Mouse (Mus musculus): ENCODE data around the gene Cyth2. TPM values are rescaled to one million over a fixed set of nuclear protein-coding genes. Genes with fewer than 3 reads are reported as not detected.

Cyth2 gene
- polyA plus RNA-seq, 1 experiment from 2014 or later = 243 TPM

DNA sequence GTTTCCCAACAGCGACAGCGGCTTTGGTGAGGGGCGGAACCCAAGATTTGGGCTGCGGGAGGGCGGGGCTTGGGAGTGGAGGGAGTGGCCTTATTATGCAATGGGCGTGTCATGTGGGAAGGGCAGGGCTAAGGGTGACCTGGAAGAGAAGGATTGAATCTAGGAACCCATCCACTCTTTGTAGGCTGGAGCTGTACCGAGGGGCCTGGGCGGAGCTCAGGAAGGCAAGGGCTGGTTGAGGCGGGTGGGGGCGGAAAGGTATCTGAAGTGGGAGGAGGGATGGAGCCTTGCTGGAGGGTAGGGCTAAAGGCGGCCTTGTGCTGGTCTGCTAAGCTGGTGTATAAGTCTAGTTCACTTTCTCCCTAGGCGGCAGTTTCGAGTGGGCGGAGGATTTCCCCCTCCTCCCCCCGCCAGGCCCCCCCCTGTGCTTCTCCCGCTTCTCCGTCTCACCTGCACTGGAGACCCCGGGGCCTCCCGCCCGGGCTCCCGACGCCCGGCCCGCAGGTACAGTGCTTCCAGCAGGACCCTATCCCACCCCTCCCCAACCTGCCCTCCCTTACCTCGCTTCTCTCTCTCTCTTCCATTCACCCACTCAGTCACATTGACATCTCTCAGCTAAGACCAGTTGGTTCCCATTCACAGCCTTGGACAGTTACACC lies 13.7 kb downstream of the Cyth2 start:
- no peaks in the 10 kb centered on the region for H3K27me3 ChIP-seq (replicated peaks; ENCODE audit: control insufficient read depth, insufficient read depth, low read length)
- H3K9me3 ChIP-seq (ENCODE audit: control insufficient read depth, low read length) = no peaks in the 10 kb centered on the region
- WGBS = 27% methylated on average over 22 of the region's 25 CpGs
- no peak overlapping the region for H3K9ac ChIP-seq (ENCODE audit: low read depth, low read length)
- H3K4me1 ChIP-seq (ENCODE audit: control insufficient read depth, insufficient read depth, low read depth, low read length) = peaks cover 20% of the 10 kb centered on the region
- no peak overlapping the region; the same call in 1 of the 2 replicates for H3K4me2 ChIP-seq (ENCODE audit: low read length)
- ATAC-seq = peak; percentile 28; the same call in 1 of the 2 replicates
- no peak overlapping the region for H3K4me3 ChIP-seq (ENCODE audit: low read length)
- peaks cover 26% of the 10 kb centered on the region for H3K36me3 ChIP-seq (ENCODE audit: control insufficient read depth, insufficient read depth, low read length)
- H3K27ac ChIP-seq (ENCODE audit: low read depth, low read length) = no peak overlapping the region

DNA sequence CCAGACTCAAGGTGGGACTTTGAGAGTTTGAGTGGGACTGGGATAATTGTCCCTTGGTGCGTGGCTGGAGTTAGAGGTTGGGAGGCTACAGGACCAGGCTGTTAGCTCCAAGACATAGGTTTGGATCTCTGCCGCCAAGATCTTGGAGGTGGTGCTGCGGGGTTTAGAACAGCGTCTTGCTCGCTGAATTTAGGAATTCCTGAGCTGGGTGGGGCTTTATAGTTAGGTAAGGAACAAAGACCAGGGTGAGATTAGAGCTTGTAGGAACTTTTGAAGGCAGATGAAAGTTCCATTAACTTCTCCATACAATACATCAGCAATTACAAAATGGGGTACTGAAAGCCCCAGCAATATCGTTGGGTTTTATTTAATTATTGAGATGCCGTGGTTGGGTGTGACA lies 14.4 kb downstream of the Cyth2 start:
- 47% methylated on average over 7 of the region's 7 CpGs for WGBS
- Histone ChIP-seq H3K4me1 (ENCODE audit: control insufficient read depth, insufficient read depth, low read depth, low read length) (peaks cover 20% of the 10 kb centered on the region), H3K36me3 (ENCODE audit: control insufficient read depth, insufficient read depth, low read length) (peaks cover 31% of the 10 kb centered on the region)

DNA sequence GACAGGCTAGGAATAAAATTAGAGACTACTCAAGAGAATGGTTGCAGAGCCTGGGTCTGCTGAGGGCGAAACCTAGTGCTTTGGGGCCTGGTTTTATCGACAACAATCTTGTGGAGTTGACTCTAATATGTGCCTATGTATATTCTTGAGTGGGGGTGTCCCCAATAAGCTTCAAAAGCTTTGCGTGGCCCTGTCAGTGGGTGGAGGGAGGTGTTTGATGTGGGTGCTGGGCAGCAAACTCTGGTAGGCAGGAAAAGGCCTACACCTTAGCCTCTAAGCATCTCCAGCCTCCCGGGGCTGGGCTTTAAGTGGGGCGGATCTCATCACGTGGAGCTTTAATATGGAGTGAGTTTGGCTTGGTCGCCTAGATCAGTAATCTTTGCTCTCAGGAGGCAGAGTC lies 15.4 kb downstream of the Cyth2 start:
- Histone ChIP-seq H3K9ac (ENCODE audit: low read depth, low read length) (no peak overlapping the region), H3K36me3 (ENCODE audit: control insufficient read depth, insufficient read depth, low read length) (peaks cover 40% of the 10 kb centered on the region), H3K4me3 (ENCODE audit: low read length) (no peak overlapping the region), H3K27ac (ENCODE audit: low read depth, low read length) (no peak overlapping the region), H3K4me2 (ENCODE audit: low read length) (no peak overlapping the region), H3K9me3 (ENCODE audit: control insufficient read depth, low read length) (no peaks in the 10 kb centered on the region), H3K27me3 (replicated peaks; ENCODE audit: control insufficient read depth, insufficient read depth, low read length) (no peaks in the 10 kb centered on the region), H3K4me1 (ENCODE audit: control insufficient read depth, insufficient read depth, low read depth, low read length) (peaks cover 20% of the 10 kb centered on the region)
- ATAC-seq = no peak
- WGBS = 54% methylated on average over 7 of the region's 7 CpGs

More for the DNA sequence above, 14.4 kb downstream of the Cyth2 start:
- no peak overlapping the region for H3K4me3 ChIP-seq (ENCODE audit: low read length)
- H3K9ac ChIP-seq (ENCODE audit: low read depth, low read length) = no peak overlapping the region
- H3K4me2 ChIP-seq (ENCODE audit: low read length) = no peak overlapping the region
- no peaks in the 10 kb centered on the region for H3K27me3 ChIP-seq (replicated peaks; ENCODE audit: control insufficient read depth, insufficient read depth, low read length)
- ATAC-seq = no peak
- H3K9me3 ChIP-seq (ENCODE audit: control insufficient read depth, low read length) = no peaks in the 10 kb centered on the region
- no peak overlapping the region for H3K27ac ChIP-seq (ENCODE audit: low read depth, low read length)

DNA sequence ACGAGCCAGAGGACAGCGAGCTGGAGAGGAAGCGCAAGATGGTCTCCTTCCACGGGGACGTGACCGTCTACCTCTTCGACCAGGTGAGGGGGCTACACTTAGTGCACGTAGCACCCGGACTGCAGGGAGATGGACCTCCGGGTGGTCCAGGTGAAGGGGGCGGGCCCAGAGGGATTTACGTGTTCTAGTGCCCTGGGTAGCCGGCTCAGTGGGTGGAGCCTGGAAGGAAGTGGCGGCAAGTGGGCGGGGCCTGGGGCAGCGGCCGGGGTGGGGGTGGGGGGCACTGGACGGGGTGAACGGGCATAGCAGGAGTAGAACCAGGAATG lies 15.9 kb downstream of the Cyth2 start:
- no peak for ATAC-seq

DNA sequence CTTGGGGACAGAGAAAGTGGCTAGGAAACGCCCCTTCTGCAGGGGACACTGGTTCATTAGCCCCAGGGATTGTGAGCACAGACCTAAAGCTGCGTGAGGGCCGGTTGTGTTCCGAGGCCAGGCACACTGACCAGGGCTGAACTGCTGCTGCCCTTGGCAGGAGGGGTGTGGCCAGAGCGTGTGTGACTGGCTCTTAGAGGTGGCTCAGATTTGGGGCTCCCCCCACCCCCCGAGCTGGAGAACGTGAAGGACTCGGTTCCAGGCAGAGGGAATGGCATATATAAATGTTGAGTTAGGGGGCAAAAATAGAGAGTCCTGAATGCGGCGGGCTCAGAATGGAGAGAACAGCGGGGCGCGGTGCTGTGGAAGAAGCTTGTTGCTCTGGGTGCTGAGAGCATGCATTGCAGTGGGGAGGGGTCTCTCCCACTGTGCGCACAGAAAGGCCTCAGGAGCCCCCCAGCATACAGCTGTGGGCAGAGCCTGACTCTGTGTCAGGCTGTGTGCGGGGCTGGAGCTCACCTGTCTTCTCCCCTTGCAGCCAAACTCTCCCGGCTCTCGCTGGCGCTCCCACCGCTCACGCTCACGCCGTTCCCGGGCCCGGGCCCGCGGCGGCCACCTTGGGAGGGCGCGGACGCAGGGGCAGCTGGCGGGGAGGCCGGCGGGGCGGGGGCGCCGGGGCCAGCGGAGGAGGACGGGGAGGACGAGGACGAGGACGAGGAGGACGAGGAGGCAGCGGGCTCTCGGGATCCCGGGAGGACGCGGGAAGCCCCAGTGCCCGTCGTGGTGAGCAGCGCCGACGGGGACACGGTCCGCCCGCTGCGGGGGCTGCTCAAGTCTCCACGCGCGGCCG lies 16.5 kb downstream of the Cyth2 start:
- Histone ChIP-seq H3K4me1 (ENCODE audit: control insufficient read depth, insufficient read depth, low read depth, low read length) (peaks cover 20% of the 10 kb centered on the region), H3K27me3 (replicated peaks; ENCODE audit: control insufficient read depth, insufficient read depth, low read length) (no peaks in the 10 kb centered on the region), H3K9me3 (ENCODE audit: control insufficient read depth, low read length) (no peaks in the 10 kb centered on the region), H3K9ac (ENCODE audit: low read depth, low read length) (peak overlapping the region; percentile 63), H3K4me2 (ENCODE audit: low read length) (peak overlapping the region; percentile 54), H3K36me3 (ENCODE audit: control insufficient read depth, insufficient read depth, low read length) (peaks cover 50% of the 10 kb centered on the region), H3K27ac (ENCODE audit: low read depth, low read length) (no peak overlapping the region), H3K4me3 (ENCODE audit: low read length) (peak overlapping the region; percentile 25)
- no peak for ATAC-seq
- WGBS = 2% methylated on average over 57 of the region's 60 CpGs

More for the DNA sequence above, 15.9 kb downstream of the Cyth2 start:
- peak overlapping the region; percentile 63 for H3K9ac ChIP-seq (ENCODE audit: low read depth, low read length)
- peak overlapping the region; percentile 25; the same call in 1 of the 2 replicates for H3K4me3 ChIP-seq (ENCODE audit: low read length)
- H3K27me3 ChIP-seq (replicated peaks; ENCODE audit: control insufficient read depth, insufficient read depth, low read length) = no peaks in the 10 kb centered on the region
- H3K4me2 ChIP-seq (ENCODE audit: low read length) = peak overlapping the region; percentile 54
- peaks cover 20% of the 10 kb centered on the region for H3K4me1 ChIP-seq (ENCODE audit: control insufficient read depth, insufficient read depth, low read depth, low read length)
- H3K27ac ChIP-seq (ENCODE audit: low read depth, low read length) = no peak overlapping the region
- peaks cover 45% of the 10 kb centered on the region for H3K36me3 ChIP-seq (ENCODE audit: control insufficient read depth, insufficient read depth, low read length)
- WGBS = 4% methylated on average over 19 of the region's 19 CpGs
- H3K9me3 ChIP-seq (ENCODE audit: control insufficient read depth, low read length) = no peaks in the 10 kb centered on the region

DNA sequence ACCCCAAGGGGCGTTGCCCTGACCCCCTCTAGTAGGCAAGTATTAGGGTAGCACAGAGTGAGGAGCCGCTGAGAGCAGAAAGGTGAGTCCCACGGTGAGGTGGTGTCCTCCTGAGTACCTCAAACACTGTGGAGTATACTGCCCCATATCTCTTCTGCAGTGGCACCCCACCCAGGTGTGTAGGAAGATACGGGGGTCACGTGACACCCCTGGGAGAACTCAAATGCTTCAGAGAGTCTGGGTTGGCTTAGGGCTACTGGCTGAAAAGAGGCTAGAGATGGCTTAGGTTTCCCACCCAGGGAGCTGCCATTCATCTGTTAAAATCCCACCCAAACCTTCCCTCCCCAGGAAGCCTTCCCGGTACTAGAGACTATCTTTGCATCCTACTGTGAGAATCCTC lies 17.4 kb downstream of the Cyth2 start:
- no peak overlapping the region for H3K27ac ChIP-seq (ENCODE audit: low read depth, low read length)
- peaks cover 50% of the 10 kb centered on the region for H3K36me3 ChIP-seq (ENCODE audit: control insufficient read depth, insufficient read depth, low read length)
- WGBS = 50% methylated on average over 6 of the region's 6 CpGs
- H3K27me3 ChIP-seq (replicated peaks; ENCODE audit: control insufficient read depth, insufficient read depth, low read length) = no peaks in the 10 kb centered on the region
- H3K9me3 ChIP-seq (ENCODE audit: control insufficient read depth, low read length) = no peaks in the 10 kb centered on the region
- ATAC-seq = no peak
- peak overlapping the region; percentile 6; the same call in 1 of the 2 replicates for H3K9ac ChIP-seq (ENCODE audit: low read depth, low read length)
- no peak overlapping the region for H3K4me2 ChIP-seq (ENCODE audit: low read length)
- H3K4me1 ChIP-seq (ENCODE audit: control insufficient read depth, insufficient read depth, low read depth, low read length) = peaks cover 20% of the 10 kb centered on the region
- no peak overlapping the region for H3K4me3 ChIP-seq (ENCODE audit: low read length)

DNA sequence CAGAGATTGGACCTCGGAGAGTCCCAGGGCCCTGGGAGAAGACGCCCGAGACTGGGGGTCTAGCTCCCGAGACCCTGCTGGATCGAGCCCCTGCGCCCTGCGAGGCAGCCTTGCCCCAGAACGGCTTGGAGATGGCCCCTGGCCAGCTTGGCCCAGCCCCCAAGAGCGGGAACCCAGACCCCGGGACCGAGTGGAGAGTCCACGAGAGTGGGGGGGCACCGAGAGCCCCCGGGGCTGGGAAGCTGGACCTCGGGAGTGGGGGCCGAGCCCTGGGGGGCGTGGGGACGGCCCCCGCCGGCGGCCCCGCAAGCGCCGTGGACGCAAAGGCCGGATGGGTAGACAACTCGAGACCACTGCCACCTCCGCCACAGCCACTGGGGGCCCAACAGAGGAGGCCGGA lies 19.4 kb downstream of the Cyth2 start:
- Histone ChIP-seq H3K36me3 (ENCODE audit: control insufficient read depth, insufficient read depth, low read length) (peaks cover 58% of the 10 kb centered on the region), H3K9ac (ENCODE audit: low read depth, low read length) (no peak overlapping the region; the same call in 1 of the 2 replicates), H3K9me3 (ENCODE audit: control insufficient read depth, low read length) (no peaks in the 10 kb centered on the region), H3K4me3 (ENCODE audit: low read length) (no peak overlapping the region), H3K27ac (ENCODE audit: low read depth, low read length) (no peak overlapping the region), H3K27me3 (replicated peaks; ENCODE audit: control insufficient read depth, insufficient read depth, low read length) (no peaks in the 10 kb centered on the region), H3K4me1 (ENCODE audit: control insufficient read depth, insufficient read depth, low read depth, low read length) (peaks cover 18% of the 10 kb centered on the region), H3K4me2 (ENCODE audit: low read length) (no peak overlapping the region)
- ATAC-seq = no peak
- 95% methylated on average over 29 of the region's 29 CpGs for WGBS

DNA sequence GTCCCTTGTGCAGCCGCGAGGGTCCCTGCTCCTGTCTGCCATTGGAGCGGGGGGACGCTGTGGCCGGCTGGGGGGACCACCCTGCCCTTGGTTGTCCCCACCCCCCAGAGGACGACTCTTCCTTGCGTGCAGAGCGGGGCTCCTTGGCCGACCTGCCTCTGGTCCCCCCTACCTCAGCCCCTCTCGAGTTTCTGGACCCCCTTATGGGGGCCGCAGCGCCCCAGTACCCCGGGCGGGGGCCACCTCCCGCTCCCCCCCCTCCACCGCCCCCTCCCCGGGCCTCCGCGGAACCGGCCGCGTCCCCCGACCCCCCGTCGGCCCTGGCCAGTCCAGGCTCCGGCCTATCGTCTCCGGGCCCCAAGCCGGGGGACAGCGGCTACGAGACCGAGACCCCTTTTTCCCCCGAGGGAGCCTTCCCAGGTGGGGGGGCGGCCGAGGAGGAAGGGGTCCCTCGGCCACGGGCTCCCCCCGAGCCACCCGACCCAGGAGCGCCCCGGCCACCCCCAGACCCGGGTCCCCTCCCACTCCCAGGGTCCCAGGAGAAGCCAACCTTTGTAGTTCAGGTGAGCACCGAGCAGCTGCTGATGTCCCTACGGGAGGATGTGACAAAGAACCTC lies 20.3 kb downstream of the Cyth2 start:
- Histone ChIP-seq H3K36me3 (ENCODE audit: control insufficient read depth, insufficient read depth, low read length) (peaks cover 67% of the 10 kb centered on the region), H3K9ac (ENCODE audit: low read depth, low read length) (no peak overlapping the region), H3K9me3 (ENCODE audit: control insufficient read depth, low read length) (no peaks in the 10 kb centered on the region), H3K27ac (ENCODE audit: low read depth, low read length) (no peak overlapping the region), H3K4me1 (ENCODE audit: control insufficient read depth, insufficient read depth, low read depth, low read length) (peaks cover 18% of the 10 kb centered on the region), H3K4me3 (ENCODE audit: low read length) (no peak overlapping the region), H3K27me3 (replicated peaks; ENCODE audit: control insufficient read depth, insufficient read depth, low read length) (no peaks in the 10 kb centered on the region), H3K4me2 (ENCODE audit: low read length) (no peak overlapping the region)
- WGBS = 90% methylated on average over 36 of the region's 44 CpGs
- no peak for ATAC-seq

DNA sequence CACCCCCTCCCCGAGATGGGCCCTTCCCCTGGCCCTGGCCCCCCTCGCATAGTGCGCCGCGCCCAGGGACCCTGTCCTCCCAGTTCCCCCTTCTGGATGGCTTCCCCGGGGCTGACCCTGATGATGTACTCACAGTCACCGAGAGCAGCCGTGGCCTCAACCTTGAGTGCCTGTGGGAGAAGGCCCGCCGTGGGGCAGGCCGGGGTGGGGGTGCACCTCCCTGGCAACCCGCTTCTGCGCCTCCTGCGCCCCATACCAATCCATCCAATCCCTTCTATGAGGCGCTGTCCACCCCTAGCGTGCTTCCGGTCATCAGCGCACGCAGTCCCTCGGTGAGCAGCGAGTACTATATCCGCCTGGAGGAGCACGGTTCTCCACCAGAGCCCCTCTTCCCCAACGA lies 21.1 kb downstream of the Cyth2 start:
- ATAC-seq = no peak
- H3K4me1 ChIP-seq (ENCODE audit: control insufficient read depth, insufficient read depth, low read depth, low read length) = peaks cover 14% of the 10 kb centered on the region
- peaks cover 72% of the 10 kb centered on the region for H3K36me3 ChIP-seq (ENCODE audit: control insufficient read depth, insufficient read depth, low read length)
- no peak overlapping the region for H3K4me3 ChIP-seq (ENCODE audit: low read length)
- H3K9ac ChIP-seq (ENCODE audit: low read depth, low read length) = no peak overlapping the region
- H3K27ac ChIP-seq (ENCODE audit: low read depth, low read length) = no peak overlapping the region
- H3K9me3 ChIP-seq (ENCODE audit: control insufficient read depth, low read length) = no peaks in the 10 kb centered on the region
- H3K27me3 ChIP-seq (replicated peaks; ENCODE audit: control insufficient read depth, insufficient read depth, low read length) = no peaks in the 10 kb centered on the region
- WGBS = 84% methylated on average over 24 of the region's 24 CpGs
- no peak overlapping the region for H3K4me2 ChIP-seq (ENCODE audit: low read length)

Data from hindbrain, embryonic 16.5 days (tissue).